Mouse (Mus musculus): ENCODE measurements around the gene Sptlc2.
A peak's percentile ranks its signal among the peaks of the same experiment; 100 is the strongest.
"Not testable (repeated sequence)": the region's sequence is repeated elsewhere in the genome, so short reads cannot be mapped to it uniquely, and the experiment has no call there.

Sptlc2 gene

DNA sequence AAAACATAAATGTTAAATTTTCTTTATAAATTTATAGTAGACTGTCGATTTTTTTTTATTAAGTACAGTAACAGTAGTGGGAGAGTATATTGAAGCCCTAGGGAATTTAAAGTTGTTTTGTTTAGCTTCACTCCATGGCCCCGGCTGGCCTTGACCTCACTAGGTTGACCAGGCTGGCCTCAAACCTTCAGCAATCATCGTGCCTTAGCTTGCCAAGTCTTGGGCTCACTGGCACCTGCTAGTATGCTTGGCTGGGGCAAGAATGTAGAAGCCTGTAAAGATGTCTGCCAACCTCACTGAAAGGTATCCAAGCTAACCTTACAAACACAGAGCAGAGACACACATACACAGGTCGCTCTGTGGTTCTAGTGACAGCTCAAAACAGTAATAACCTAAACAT lies 55.6 kb downstream of the Sptlc2 start:
- no peak for DNase-seq (ENCODE audit: extremely low read depth, low read depth, low spot score)

DNA sequence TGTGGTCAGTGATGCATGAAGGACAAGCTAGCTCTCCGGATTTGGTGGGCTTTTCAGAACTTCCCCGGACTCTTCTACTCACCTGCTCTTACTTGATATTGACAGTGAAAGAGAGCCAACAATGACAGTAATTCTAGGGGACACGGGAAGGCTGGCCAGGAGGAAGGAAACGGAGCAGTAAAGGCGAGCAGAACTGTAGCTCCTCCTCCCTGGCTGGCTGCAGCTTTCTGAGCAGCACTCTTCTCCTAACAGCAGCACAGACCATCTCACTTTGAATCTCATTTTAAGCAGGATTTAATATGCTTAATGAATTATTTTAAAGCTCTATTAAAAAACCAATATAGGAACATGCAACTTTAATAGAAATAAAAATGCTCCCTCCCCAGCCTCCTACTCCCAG lies 56.2 kb downstream of the Sptlc2 start:
- DNase-seq (ENCODE audit: extremely low read depth, low read depth, low spot score) = no peak

DNA sequence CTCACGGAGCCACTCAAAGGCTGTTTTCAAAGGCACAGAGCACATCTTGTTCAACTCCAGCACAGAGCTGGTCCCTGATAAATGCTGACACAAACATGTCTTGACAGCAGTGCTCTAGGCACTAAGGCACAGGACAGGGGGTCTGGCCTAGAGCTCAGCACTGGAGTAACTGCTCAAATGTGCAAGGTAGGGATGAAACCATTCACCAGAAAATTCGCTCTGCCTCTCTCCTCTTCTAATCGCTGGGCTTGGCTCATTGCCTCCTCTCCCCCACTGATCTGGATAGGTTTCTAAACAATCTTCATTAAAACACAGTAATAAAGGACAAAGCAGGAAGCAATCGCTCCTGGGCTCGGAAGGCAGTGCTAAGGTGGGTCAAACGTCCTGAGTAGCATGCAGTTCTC lies 57.1 kb downstream of the Sptlc2 start:
- no peak for DNase-seq (ENCODE audit: extremely low read depth, low read depth, low spot score)

DNA sequence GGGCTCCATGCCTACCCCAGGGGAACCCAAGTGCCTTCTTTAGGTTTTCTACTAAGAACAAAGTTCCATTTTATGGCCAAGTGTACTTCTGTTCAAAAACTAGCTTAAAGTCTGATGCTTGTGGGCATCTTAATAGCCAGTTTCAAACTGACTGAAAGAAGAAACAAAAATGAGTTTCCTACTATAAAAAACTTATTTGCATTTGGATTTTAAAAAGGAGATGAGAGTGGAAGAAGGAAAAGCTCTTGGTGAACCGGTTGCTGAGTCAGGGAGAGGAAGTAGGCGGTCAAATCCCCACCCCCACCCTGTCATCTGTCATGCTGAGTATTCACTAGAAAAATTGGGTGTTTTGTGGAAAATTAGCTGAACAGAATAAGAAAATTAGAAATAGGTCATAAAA lies 57.9 kb downstream of the Sptlc2 start:
- DNase-seq (ENCODE audit: extremely low read depth, low read depth, low spot score) = no peak

DNA sequence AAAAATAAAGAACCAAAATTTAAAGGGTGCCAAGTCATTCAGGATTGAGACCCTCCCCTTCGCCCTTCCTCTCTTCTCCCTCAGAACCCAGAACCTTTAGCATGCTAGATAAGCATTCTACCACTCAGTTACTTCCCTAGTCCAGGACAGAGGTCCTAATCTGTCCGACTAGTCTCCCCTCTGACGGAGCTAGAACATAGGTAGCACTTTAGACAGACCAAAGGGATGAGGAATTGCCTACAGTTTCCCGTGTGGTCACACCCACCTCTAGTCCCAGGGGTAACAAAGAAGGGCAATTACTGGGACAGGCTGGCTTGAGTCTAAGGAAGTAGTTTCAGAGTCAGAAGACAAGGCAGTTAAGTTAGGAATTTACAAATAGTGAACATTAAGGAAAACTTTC lies 60.1 kb downstream of the Sptlc2 start:
- DNase-seq (ENCODE audit: extremely low read depth, low read depth, low spot score) = no peak

DNA sequence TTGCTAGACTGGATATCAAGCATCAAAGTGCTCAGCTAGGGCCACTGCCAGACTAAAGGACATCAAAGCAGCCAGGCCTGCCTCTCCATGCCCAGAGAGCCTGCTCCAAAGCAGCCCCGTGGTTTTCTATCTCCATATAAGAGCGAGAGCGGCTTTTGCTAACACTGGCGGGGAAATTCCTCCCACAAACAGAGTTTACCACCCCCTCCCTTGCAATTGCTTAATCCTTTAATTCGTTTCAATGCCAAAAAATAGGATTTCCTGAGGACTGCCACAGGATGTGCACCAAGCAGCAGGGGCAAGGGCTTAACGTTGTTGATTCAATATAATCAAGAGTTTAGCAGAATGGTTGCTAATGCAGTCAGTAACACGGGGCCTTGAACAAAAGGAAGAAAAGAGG lies 60.5 kb downstream of the Sptlc2 start:
- no peak for DNase-seq (ENCODE audit: extremely low read depth, low read depth, low spot score)

DNA sequence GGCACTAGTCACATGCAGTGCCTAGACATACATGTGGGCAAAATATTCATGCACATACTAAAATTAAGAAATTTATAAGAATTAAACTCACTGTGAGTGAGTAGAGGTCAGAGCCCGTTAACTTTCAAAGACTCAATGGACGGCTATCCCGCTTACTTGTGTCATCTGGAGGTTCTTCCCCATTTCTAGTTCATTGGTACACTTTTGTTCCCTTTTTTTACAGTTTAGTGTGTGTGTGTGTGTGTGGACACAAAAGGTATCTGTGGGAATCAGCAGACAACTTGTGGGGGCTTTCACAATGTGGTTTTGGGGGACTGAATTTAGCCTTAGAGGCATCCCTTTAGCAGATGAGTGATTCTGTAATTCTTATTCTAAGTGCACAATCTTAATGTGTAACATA lies 62.7 kb downstream of the Sptlc2 start:
- no peak for DNase-seq (ENCODE audit: extremely low read depth, low read depth, low spot score)

DNA sequence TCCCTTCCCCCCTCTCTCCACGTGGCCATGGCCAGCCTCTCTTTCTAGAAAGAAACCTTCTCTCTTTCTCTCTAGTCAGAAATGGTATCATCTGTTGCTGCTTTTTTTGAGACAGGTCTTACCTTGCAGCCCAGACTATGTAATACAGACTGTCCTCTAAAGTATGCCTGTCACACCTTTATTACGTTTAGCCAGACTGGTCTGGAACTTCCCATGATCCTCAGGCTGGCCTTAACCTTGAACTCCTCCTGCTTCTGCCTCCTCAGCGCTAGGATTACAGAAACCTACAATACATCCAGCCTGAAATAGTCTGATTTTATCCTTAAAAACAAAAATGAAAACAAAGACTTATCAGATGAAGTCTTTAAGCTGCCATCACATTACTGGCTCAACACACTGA lies 68.9 kb downstream of the Sptlc2 start:
- DNase-seq (ENCODE audit: extremely low read depth, low read depth, low spot score) = no peak

DNA sequence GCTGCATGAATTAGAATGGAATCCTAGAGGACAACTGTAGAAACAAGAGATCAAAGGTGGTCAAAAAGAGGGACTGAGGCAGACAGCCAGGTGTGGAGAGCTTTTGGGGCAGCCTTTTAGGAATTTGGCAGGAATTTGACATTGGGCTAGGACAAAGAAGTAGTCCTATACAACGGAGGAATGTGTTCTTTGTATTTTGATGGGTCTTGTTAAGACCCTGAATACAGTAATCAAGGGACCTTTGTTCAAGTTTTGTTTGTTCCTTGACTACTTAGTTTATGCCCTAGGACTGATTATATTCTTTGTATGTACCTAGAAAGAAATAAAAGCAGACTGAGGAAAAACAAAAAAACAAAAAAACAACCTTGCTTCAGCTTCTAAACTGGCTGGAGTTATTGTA lies 70.2 kb downstream of the Sptlc2 start:
- DNase-seq (ENCODE audit: extremely low read depth, low read depth, low spot score) = no peak

DNA sequence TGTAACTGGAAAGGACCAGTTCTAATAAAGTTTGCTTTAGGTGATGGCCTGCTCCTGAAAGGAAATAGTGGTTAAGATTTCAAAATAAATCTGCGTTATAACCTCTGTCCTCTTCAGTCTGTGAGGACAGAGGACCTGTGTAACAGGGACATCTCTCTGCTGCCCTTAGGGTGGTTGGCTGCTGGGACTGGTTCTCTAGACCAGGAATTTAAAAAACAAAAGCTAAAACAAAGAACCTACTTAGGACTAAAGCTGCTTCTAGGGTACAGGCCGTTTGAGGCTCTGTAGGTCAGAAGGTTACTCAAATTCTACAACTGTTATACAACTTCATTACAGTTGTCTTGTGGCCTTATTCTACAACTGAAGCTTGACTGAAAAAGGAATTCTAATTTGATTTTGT lies 75.1 kb downstream of the Sptlc2 start:
- peak; percentile 59 for DNase-seq (ENCODE audit: extremely low read depth, low read depth, low spot score)

DNA sequence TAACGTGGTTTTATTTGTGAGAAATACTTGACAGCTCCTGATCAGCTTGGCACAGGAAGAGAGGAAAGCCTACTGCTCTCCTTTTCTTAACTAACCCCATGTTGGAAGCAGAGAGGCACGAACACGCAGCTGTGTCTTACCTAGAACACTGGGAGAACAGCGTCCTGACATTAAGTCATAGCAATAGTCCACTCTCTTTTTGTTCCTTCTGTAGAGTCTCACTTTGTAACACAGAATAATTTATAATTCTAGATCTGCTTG lies 81.6 kb downstream of the Sptlc2 start:
- not testable (repeated sequence) for DNase-seq (ENCODE audit: extremely low read depth, low read depth, low spot score)

DNA sequence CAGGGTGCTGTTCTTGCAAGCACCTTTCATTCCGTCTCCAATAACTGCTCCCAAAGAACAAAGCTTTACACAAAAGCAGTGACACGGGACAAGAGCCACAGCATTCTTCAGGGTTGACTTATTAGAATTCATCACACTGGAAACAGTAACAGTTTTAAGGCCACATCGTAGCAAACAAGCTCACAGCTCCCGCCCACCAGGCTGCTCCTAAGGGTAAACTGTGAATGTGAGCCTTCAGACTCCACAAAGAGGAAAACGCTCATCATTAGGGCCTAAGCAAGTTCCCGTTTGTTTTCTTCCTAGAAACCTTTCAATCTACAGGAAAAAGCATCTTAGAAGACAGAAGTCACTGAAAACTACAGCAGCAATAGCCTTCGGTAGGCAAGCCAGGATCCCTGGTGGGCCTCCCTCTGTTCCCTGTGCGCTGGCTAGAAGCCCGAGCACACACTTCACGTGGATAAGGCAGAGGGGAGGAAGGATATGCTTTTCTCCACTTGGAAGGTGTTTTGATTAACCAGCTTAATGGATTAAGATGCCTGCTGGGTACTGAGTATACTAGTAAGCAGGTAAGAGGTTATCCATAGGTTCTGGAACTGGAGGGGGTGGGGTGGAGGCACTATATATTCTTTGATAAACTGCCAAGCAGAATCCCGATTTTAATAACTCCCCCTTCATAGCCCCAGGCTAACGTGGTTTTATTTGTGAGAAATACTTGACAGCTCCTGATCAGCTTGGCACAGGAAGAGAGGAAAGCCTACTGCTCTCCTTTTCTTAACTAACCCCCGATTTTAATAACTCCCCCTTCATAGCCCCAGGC lies 82.2 kb downstream of the Sptlc2 start:
- DNase-seq (ENCODE audit: extremely low read depth, low read depth, low spot score) = no peak

DNA sequence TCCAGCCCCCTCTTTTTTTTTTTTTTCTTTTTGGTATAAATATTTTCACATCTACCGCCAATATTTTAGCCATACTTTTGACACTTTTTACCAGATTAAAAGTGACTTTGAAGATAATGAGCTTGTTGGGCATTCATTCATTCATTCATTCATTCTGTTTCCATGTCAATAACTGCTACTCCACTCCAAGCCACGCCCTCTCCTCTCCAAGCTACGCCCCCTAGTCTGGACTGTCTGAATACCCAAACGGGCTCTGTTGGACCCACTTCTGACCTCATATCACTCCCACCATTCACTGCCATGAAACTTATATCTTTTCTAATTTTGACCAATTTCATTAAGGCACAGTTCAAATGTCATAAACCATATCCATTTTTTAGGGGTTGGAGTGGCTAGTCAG lies 87.0 kb downstream of the Sptlc2 start:
- DNase-seq (ENCODE audit: extremely low read depth, low read depth, low spot score) = no peak

DNA sequence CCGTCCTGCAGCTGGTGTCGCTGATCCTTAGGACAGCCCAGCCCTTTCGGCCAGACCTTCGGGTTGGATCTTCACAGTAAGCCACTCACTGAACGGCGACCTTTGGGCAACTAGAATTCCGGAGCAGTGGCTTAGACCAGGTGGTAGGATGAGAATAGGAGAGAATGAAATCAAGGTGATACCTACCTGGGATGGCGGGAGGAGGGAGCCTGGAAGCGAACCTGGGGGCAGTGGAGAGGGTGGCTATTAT lies 87.8 kb downstream of the Sptlc2 start:
- no peak for DNase-seq (ENCODE audit: extremely low read depth, low read depth, low spot score)

DNA sequence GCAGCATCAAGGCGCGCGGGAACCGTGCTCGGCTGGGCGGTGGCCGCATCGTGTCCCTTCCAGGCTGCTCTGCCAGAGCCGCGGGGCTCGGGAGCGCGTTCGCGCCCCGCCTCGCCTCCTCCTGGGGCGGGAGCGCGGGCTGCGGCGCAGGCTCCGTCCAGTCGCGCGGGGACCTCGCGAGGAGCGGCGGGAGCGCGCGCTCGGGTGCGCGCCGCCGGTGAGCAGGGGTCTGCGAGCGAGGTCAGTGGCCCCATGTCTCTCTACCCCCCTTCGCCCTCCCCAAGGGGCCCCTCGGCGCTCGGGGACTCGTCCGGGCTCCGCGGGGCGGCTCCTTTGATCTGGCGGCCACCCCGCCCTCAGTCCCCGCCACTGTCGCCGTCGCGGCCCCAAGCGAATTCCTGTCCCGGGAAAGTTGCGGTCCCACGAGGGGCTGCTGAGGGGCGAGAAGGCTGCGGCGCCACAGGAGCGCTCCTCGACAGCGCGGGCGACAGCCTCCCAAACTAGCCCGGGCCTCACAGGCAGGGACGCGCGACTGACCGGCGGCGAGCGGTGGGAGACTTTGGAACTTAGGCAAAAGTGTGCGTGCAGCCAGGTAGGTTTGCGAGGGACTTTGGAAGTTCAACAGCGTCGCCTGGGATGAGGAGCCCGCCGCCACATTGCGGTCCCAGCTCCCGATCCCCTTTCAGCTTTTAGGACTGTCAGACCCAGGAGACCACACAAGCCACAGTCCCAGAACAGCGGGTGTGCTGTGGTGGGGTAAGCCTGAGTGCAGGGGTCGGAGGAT lies 88.3 kb downstream of the Sptlc2 start, which contains the start of gene Ism2:
Ism2 (minus strand) TSS at position 49 of the 784 bp plus-strand sequence.
- DNase-seq (ENCODE audit: extremely low read depth, low read depth, low spot score) = no peak

DNA sequence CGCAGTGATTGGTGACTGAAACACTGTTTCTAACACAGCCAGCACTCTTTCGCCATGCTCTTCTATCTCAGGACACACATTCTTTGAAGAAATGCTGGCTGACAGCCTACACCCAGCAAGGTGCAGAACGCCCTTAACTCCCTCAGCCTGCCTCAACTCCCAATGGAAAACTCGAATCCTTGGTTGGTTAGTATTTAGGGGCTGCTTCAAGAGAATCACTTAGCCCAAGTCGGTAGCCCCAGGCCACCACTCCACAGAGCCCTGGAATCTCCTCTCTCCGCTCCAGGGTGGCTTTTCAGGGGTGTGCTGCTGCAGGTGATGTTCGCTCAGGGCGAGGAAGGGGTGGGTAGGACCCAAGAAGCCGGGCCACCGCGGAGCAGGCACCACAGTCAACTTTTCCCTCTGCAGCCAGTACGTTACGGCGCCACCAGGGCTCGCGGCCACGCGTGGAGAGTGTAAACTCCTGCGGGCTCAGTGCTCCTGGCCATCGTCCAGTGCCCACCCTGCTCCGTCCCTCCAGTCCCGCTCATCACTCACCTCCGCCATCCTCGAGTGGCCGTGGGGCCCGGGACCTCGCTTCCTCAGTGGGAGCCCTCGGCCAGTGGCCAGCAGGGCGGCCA lies 89.0 kb downstream of the Sptlc2 start:
- DNase-seq (ENCODE audit: extremely low read depth, low read depth, low spot score) = no peak

DNA sequence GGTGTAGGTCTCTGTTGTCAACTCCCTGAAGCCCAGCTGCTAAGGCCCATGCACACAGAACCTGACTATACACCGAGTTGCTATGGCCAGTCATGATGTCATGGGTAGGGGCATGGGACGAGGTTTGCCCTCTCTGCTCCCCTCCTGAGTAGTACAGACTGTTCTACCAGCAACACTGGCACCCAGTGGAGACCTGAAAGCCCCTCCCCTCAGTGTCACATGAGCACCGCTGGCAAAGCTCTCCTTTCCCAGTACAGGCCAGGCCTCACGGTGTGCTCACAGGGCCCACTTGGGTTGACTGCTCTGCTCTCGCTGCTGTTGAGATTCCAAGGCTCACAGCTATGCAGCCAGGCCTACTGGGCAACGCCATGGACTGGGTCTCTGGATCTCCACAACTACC lies 94.2 kb downstream of the Sptlc2 start:
- no peak for DNase-seq (ENCODE audit: extremely low read depth, low read depth, low spot score)

DNA sequence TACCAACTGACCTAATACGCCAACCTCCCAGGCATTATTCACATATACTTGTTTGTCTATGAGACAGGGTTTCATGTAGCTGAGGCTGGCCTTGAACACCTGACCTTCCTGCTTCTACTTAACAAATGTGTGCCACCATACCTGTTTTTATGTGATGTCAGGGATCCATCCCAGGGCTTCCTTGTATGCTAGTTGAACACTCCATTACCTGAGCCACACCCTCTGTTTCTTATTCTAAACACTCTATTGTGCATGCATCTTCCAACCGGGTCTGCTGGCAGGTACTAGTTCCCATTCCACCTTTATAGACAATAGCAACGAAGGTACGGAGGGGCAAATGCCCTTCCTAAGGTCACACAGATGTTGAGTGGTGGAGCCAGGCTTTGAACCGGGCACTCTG lies 99.1 kb downstream of the Sptlc2 start:
- DNase-seq (ENCODE audit: extremely low read depth, low read depth, low spot score) = no peak

DNA sequence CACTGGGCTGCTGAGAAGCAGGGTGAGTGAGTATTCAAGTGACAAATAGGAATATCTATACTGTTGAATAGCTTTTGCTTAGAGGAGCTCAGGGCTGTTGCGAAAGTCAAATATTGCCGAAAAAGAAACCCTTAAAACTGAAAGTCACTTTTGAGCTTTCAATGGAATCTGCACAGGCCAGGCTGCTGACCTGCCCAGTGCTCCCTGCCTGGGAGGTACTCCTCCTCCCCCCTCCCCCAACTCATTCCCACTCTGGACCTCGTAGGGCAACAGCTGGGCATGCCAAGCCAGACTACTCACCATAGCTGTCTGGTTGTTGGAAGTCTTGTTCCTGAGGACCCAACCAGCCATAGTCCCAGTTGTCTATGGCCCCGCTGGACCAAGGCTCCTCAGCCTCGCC lies 103.4 kb downstream of the Sptlc2 start:
- no peak for DNase-seq (ENCODE audit: extremely low read depth, low read depth, low spot score)

DNA sequence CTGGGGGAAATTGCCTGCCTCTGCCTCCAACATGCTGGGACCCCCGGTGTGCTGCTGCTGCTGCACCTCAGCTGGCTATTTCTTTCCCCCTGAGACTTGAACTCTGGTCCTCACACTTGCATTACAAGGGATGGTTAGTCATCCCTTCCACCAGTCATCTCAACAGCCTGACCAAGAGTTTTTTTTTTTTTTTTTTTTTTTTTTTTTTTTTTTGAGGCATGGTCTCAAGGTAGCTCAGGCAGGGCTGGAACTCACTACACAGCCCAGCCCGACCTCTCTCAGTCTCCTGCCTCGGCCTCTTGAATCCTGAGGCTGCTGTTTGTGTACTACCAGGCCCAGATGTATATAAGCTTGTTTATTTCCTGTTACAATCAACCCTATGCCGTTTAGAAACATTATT lies 103.9 kb downstream of the Sptlc2 start:
- no peak for DNase-seq (ENCODE audit: extremely low read depth, low read depth, low spot score)

DNA sequence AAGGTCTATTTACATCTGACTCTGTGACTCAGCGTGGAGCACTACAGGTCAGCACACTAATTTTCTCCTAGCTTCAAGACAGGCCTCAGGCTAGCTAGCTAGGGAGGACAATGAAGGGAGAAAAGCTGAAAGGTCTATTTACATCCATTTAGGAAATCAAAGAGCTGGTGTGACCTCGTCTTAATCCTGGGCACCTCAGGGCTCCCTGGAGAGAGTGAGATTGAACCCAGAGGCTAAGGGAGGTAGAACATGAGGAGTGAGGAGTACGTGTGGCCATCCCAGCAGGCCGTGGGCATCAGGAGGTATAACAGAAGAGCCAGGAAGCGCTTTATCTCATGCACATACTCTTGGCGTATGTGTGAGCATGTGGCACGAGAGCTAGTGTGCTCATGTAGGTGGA lies 104.4 kb downstream of the Sptlc2 start:
- no peak for DNase-seq (ENCODE audit: extremely low read depth, low read depth, low spot score)

DNA sequence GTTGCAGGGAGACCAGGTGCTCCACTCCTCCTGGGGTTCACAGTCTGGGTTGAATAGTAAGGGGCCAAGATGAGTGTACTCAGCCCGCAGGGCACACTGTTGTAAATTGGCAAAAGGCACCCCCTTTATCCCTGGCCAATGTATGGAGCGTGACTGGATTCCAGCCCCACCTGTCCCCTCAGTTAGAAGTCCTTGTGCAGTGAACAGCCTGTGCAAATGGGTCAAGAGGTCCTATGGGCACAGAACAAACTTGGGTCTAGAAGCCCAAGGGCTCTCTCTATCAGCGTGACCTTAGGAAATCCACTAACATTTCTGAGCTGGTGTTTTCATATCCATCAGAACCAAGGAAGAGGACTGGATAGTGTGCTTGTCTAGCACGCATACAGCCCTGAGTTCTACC lies 105.4 kb downstream of the Sptlc2 start:
- no peak for DNase-seq (ENCODE audit: extremely low read depth, low read depth, low spot score)

DNA sequence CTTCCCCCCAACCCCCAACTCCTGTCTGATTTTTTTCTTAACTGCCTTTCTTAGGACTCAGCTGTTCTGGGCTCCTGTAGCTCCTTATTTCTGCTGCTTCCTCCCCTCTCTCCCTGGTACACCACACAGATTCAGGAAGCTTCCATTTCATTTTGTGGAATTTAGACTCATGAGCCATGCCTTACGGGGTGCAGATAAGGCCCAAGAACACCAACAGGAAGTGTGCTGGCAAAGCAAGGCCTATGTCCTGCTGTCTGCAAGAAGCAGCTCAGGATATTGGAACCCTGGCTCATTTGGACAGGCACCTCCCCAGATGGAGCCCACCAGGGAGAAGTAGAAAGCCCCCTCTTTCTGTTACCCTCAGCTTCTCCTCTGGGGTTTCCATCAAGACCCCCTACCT lies 106.4 kb downstream of the Sptlc2 start:
- DNase-seq (ENCODE audit: extremely low read depth, low read depth, low spot score) = no peak

All from fat pad, adult 2 months (tissue).